ENCODE assay signal across 11 mouse cellular contexts in the genomic region with DNA sequence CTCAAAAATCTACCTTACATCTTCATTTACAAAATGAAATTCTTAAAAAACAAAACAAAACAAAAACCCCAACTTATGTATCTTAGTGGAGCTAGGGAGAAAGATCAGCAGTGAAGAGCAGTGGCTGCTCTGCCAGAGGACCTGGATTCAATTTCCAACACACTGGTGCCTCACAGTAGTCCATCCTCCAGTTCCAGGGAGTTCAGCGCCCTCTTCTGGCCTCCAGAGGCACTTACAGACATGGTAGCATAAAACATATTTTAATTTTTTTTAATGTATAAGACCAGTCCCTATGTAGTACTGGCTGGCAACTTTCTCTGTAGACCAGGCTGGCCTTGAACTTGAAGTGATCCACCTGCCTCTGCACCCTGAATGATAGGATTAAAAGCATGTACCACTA. TPM values are rescaled to one million over a fixed set of nuclear protein-coding genes. Genes with fewer than 3 reads are reported as not detected.
DNase-seq lines count a peak whose midpoint lies in the region; TF ChIP-seq lines count a peak whose summit lies in the region.
"Had no signal": no experiment of that assay in that cellular context is flagged by ENCODE, and none has a peak within 500 bp of the region (broad histone marks: within the 10 kb centered on the region; RNA-seq: fewer than 3 reads in every experiment).

No protein-coding gene starts in this region.

- TF ChIP-seq CTCF in heart, adult 2 months (IDR thresholded peaks at IDR 0.05) = peak; percentile 66
- peak; percentile 71 for TF ChIP-seq CTCF in liver, adult 2 months (IDR thresholded peaks at IDR 0.05; ENCODE audit: low read depth, low read length)

- H3K9ac ChIP-seq in heart, adult 2 months (ENCODE audit: low read depth, low read length) = no peak overlapping the region
- no peak overlapping the region for H3K9ac ChIP-seq in liver, adult 2 months (ENCODE audit: low read depth, low read length)

- H3K79me2 ChIP-seq in heart, adult 2 months (replicated peaks; ENCODE audit: control insufficient read depth, insufficient read depth, low read length) = no peaks in the 10 kb centered on the region; the same call in 1 of the 2 replicates
- H3K79me2 ChIP-seq in liver, adult 2 months (ENCODE audit: control insufficient read depth, insufficient read depth, low read length) = peaks cover 3% of the 10 kb centered on the region; the same call in 1 of the 2 replicates

- H3K4me3 ChIP-seq in heart, adult 2 months = no peak overlapping the region
- H3K4me3 ChIP-seq in liver, adult 2 months (ENCODE audit: insufficient read depth, low read depth, low read length) = no peak overlapping the region

- H3K36me3 ChIP-seq in heart, adult 2 months (ENCODE audit: control insufficient read depth, insufficient read depth, low read length) = peaks cover 3% of the 10 kb centered on the region; the same call in 1 of the 2 replicates
- peaks cover 11% of the 10 kb centered on the region for H3K36me3 ChIP-seq in liver, adult 2 months (ENCODE audit: control insufficient read depth, insufficient read depth, low read length)

- H3K27me3 ChIP-seq in heart, adult 2 months (ENCODE audit: control insufficient read depth, insufficient read depth, low read length) = no peaks in the 10 kb centered on the region
- H3K27me3 ChIP-seq in liver, adult 2 months (ENCODE audit: control insufficient read depth, insufficient read depth, low read length) = no peaks in the 10 kb centered on the region

- H3K27ac ChIP-seq in heart, adult 2 months = no peak overlapping the region
- no peak overlapping the region for H3K27ac ChIP-seq in liver, adult 2 months (replicated peaks; ENCODE audit: insufficient read depth, low read depth, low read length)

- H3K4me1 ChIP-seq in heart, adult 2 months (ENCODE audit: control insufficient read depth, insufficient read depth, low read length) = peaks cover 5% of the 10 kb centered on the region
- no peaks in the 10 kb centered on the region for H3K4me1 ChIP-seq in liver, adult 2 months (ENCODE audit: control insufficient read depth, insufficient read depth, low read length)

- 49% methylated on average over 1 of the region's 1 CpGs for WGBS in heart, adult 2 months
- 44% methylated on average over 1 of the region's 1 CpGs for WGBS in liver, adult 2 months

- no peak for DNase-seq in heart, adult 2 months
- no peak for DNase-seq in heart, postnatal 14 days
- DNase-seq in thymus, postnatal 14 days = peak; percentile 21
- no peak for DNase-seq in thymus, adult 18-20 months
- peak; percentile 55 for DNase-seq in liver, adult 2 months (ENCODE audit: extremely low read depth, low read depth, low spot score)
- DNase-seq in urinary bladder, adult 2 months (ENCODE audit: low spot score) = no peak
- DNase-seq in T-cell, adult 2 months (ENCODE audit: low spot score) = no peak
- DNase-seq in left cerebral cortex, postnatal 14 days (ENCODE audit: low spot score in 2 of 2) = no peak
- DNase-seq: adrenal gland, postnatal 10 days; gastrocnemius, postnatal 25 days; layer of hippocampus, adult 9-11 months had no signal

- TF ChIP-seq POLR2A in heart, adult 2 months (IDR thresholded peaks at IDR 0.05; ENCODE audit: insufficient read depth, low read depth, low read length) = no peak
- no peak for TF ChIP-seq POLR2A in liver, adult 2 months (IDR thresholded peaks at IDR 0.05; ENCODE audit: extremely low read depth, insufficient read depth, low read length)

- TF ChIP-seq EP300 in heart, adult 2 months (IDR thresholded peaks at IDR 0.05; ENCODE audit: insufficient read depth, low read depth, low read length) = no peak

- intact Hi-C loops in heart, adult 2 months (cut with DNase I) = loop anchor here (5.0 kb wide), 1 partner anchor 89 kb away; no protein-coding TSS in a partner anchor
- intact Hi-C loops in heart, postnatal 14 days (cut with DNase I) = no loop called here
- intact Hi-C loops in left cerebral cortex, postnatal 14 days (cut with DNase I) = loop anchor here (5.0 kb wide), 1 partner anchor 69 kb away; a partner anchor contains a TSS

RNA-seq across cellular contexts. Expression of a gene that starts 14.2 kb away (rescaled TPM):
- 1 to 10 TPM; 3.7 to 6.0 TPM for total RNA-seq in heart, adult 2 months (2021)
- 11.2 and 13.4 TPM in 2 replicates for polyA plus RNA-seq in heart, adult 2 months (2012; rRNA removed)
- total RNA-seq in heart, postnatal 14 days (2021) = 10 to 100 TPM; 10.3 to 11.2 TPM
- 8.8 and 11.1 TPM in 2 replicates for total RNA-seq in liver, adult 2 months (2014; rRNA removed)
- polyA plus RNA-seq in liver, adult 2 months (2012; rRNA removed) = 69.0 and 73.5 TPM in 2 replicates
- 20.4 and 26.1 TPM in 2 replicates for polyA plus RNA-seq in urinary bladder, adult 2 months (2012; rRNA removed)
- 10 to 100 TPM; 20.7 to 23.3 TPM for total RNA-seq in left cerebral cortex, postnatal 14 days (2021)

RNA-seq across cellular contexts. Expression of a gene that starts 25.3 kb away (rescaled TPM):
- 1 to 10 TPM; 1.6 to 2.5 TPM for total RNA-seq in heart, adult 2 months (2021)
- polyA plus RNA-seq in heart, adult 2 months (2012; rRNA removed) = 7.0 and 7.6 TPM in 2 replicates
- total RNA-seq in heart, postnatal 14 days (2021) = 1 to 10 TPM; 4.8 to 6.2 TPM
- 4.1 and 5.2 TPM in 2 replicates for total RNA-seq in liver, adult 2 months (2014; rRNA removed)
- polyA plus RNA-seq in liver, adult 2 months (2012; rRNA removed) = 5.2 and 7.2 TPM in 2 replicates
- polyA plus RNA-seq in urinary bladder, adult 2 months (2012; rRNA removed) = 14.4 and 19.7 TPM in 2 replicates
- 1 to 10 TPM; 3.3 to 3.5 TPM for total RNA-seq in left cerebral cortex, postnatal 14 days (2021)

RNA-seq across cellular contexts. Expression of a gene that starts 25.4 kb away (rescaled TPM):
- total RNA-seq in heart, adult 2 months (2021) = 1 to 10 TPM; 5.4 to 5.7 TPM
- polyA plus RNA-seq in heart, adult 2 months (2012; rRNA removed) = 15.7 and 17.3 TPM in 2 replicates
- total RNA-seq in heart, postnatal 14 days (2021) = 1 to 10 TPM; 6.5 to 7.6 TPM
- 44.8 and 50.7 TPM in 2 replicates for total RNA-seq in liver, adult 2 months (2014; rRNA removed)
- 46.6 and 61.5 TPM in 2 replicates for polyA plus RNA-seq in liver, adult 2 months (2012; rRNA removed)
- polyA plus RNA-seq in urinary bladder, adult 2 months (2012; rRNA removed) = 24.1 and 33.5 TPM in 2 replicates
- total RNA-seq in left cerebral cortex, postnatal 14 days (2021) = 10 to 100 TPM; 27.4 to 29.6 TPM

RNA-seq across cellular contexts. Expression of a gene that starts 32.2 kb away (rescaled TPM):
- total RNA-seq in heart, adult 2 months (2021) = 100 to 1,000 TPM; 801 to 911 TPM
- polyA plus RNA-seq in heart, adult 2 months (2012; rRNA removed) = 155 and 253 TPM in 2 replicates
- 100 to 1,000 TPM; 776 to 812 TPM for total RNA-seq in heart, postnatal 14 days (2021)
- total RNA-seq in liver, adult 2 months (2014; rRNA removed) = 318 and 352 TPM in 2 replicates
- 88.5 and 110 TPM in 2 replicates for polyA plus RNA-seq in liver, adult 2 months (2012; rRNA removed)
- 2,424 and 3,048 TPM in 2 replicates for polyA plus RNA-seq in urinary bladder, adult 2 months (2012; rRNA removed)
- 100 to 1,000 TPM; 643 to 660 TPM for total RNA-seq in left cerebral cortex, postnatal 14 days (2021)

RNA-seq across cellular contexts. Expression of a gene that starts 37.1 kb away (rescaled TPM):
- total RNA-seq in heart, adult 2 months (2021) = 1 to 10 TPM; 8.2 to 9.8 TPM
- 17.2 and 17.5 TPM in 2 replicates for polyA plus RNA-seq in heart, adult 2 months (2012; rRNA removed)
- 10 to 100 TPM; 14.2 to 17.8 TPM for total RNA-seq in heart, postnatal 14 days (2021)
- total RNA-seq in liver, adult 2 months (2014; rRNA removed) = 2.6 and 2.8 TPM in 2 replicates
- polyA plus RNA-seq in liver, adult 2 months (2012; rRNA removed) = 5.2 and 5.3 TPM in 2 replicates
- 66.7 and 79.2 TPM in 2 replicates for polyA plus RNA-seq in urinary bladder, adult 2 months (2012; rRNA removed)
- 10 to 100 TPM; 32.6 to 34.5 TPM for total RNA-seq in left cerebral cortex, postnatal 14 days (2021)

Comparison
In these comparisons a context has a peak if more than half of its experiments do, and no peak if none do; other contexts are left out.
1. DNase-seq: peak in thymus, postnatal 14 days (single experiment) and liver, adult 2 months (single experiment); none in heart, adult 2 months (0 of 2), heart, postnatal 14 days (0 of 2), thymus, adult 18-20 months (0 of 2), urinary bladder, adult 2 months (single experiment), T-cell, adult 2 months (single experiment) and left cerebral cortex, postnatal 14 days (0 of 2).